Comparison of ENCODE assay signal across 8 mouse cellular contexts in genomic region chr9:32635627-32636385, GRCm38 (mm10). TPM values are rescaled to one million over a fixed set of nuclear protein-coding genes. Genes with fewer than 3 reads are reported as not detected.
DNase-seq lines count a peak whose midpoint lies in the region; ATAC-seq and TF ChIP-seq lines count a peak whose summit lies in the region.

Gene Ets1 (plus strand): TSS chr9:32636221.

- peak within 1 kb of the TSS; percentile 53 for H3K4me2 ChIP-seq in intestine, embryonic 16.5 days (ENCODE audit: low read depth, low read length)
- peak within 1 kb of the TSS; percentile 16 for H3K4me2 ChIP-seq in liver, embryonic 15.5 days

- H3K9ac ChIP-seq in intestine, embryonic 16.5 days (ENCODE audit: low read depth, low read length) = no peak within 1 kb of the TSS
- H3K9ac ChIP-seq in liver, embryonic 15.5 days = no peak within 1 kb of the TSS

- no peaks in the 10 kb centered on the region for H3K27me3 ChIP-seq in intestine, embryonic 16.5 days (replicated peaks; ENCODE audit: control insufficient read depth, insufficient read depth, low read length)
- H3K27me3 ChIP-seq in liver, embryonic 15.5 days = peaks cover 39% of the 10 kb centered on the region

- no peaks in the 10 kb centered on the region for H3K9me3 ChIP-seq in intestine, embryonic 16.5 days (ENCODE audit: control insufficient read depth, low read length)
- H3K9me3 ChIP-seq in liver, embryonic 15.5 days (replicated peaks) = no peaks in the 10 kb centered on the region

- no peaks in the 10 kb centered on the region for H3K36me3 ChIP-seq in intestine, embryonic 16.5 days (ENCODE audit: control insufficient read depth, insufficient read depth, low read length)
- no peaks in the 10 kb centered on the region for H3K36me3 ChIP-seq in liver, embryonic 15.5 days (replicated peaks)

- H3K27ac ChIP-seq in intestine, embryonic 16.5 days (ENCODE audit: low read length) = no peak within 1 kb of the TSS
- H3K27ac ChIP-seq in liver, embryonic 15.5 days (replicated peaks) = no peak within 1 kb of the TSS

- H3K4me3 ChIP-seq in lung, adult 2 months (replicated peaks; ENCODE audit: extremely low read depth, low read depth, low read length) = peak within 1 kb of the TSS; percentile 4
- peak within 1 kb of the TSS; percentile 32 for H3K4me3 ChIP-seq in intestine, embryonic 16.5 days (ENCODE audit: low read length)
- no peak within 1 kb of the TSS for H3K4me3 ChIP-seq in liver, embryonic 15.5 days (replicated peaks)

- WGBS in lung, adult 2 months = 5% methylated on average over 10 of the region's 10 CpGs
- 2% methylated on average over 10 of the region's 10 CpGs for WGBS in intestine, embryonic 16.5 days
- 1% methylated on average over 10 of the region's 10 CpGs for WGBS in liver, embryonic 15.5 days (ENCODE audit: insufficient replicate concordance)

- peak; percentile 95 for ATAC-seq in common myeloid progenitor, adult 5-6 weeks (replicated peaks; ENCODE audit: low read depth, poor library complexity, severe bottlenecking)
- ATAC-seq in intestine, embryonic 16.5 days = peak; percentile 59
- no peak for ATAC-seq in liver, embryonic 15.5 days (ENCODE audit: insufficient read depth)
- ATAC-seq in neutrophil, adult 5-6 weeks (ENCODE audit: extremely low read depth, insufficient number of reproducible peaks, low FRiP score, poor library complexity, severe bottlenecking) = no peak

- no peak for TF ChIP-seq POLR2A in lung, adult 2 months (IDR thresholded peaks at IDR 0.05; ENCODE audit: borderline replicate concordance, extremely low read depth, low read depth, low read length)

- TF ChIP-seq CTCF in lung, adult 2 months (IDR thresholded peaks at IDR 0.05; ENCODE audit: insufficient read depth, low read length) = no peak

- no peaks in the 10 kb centered on the region for H3K4me1 ChIP-seq in lung, adult 2 months (ENCODE audit: control insufficient read depth, insufficient read depth, low read length)
- 0 out of 2 replicates have a peak, but pooled peaks cover 3% of the 10 kb centered on the region for H3K4me1 ChIP-seq in intestine, embryonic 16.5 days (ENCODE audit: control insufficient read depth, insufficient read depth, low read length)
- H3K4me1 ChIP-seq in liver, embryonic 15.5 days (replicated peaks) = no peaks in the 10 kb centered on the region

- DNase-seq in lung, adult 2 months = no peak
- no peak for DNase-seq in lung, adult 18-20 months
- peak; percentile 96 for DNase-seq in heart, adult 11 months
- no peak for DNase-seq in right cerebral cortex, postnatal 4 days

RNA-seq across cellular contexts. Expression of gene Ets1, which starts in this region (rescaled TPM):
- polyA plus RNA-seq in lung, adult 2 months (2012; rRNA removed) = 57.3 and 67.2 TPM in 2 replicates
- 6.4 and 8.4 TPM in 2 replicates for total RNA-seq in common myeloid progenitor, adult 5-6 weeks (2017)
- polyA plus RNA-seq in intestine, embryonic 16.5 days (2015; fragmentation: Nextera tagmentation; extraction: Ambion mirVana) = 33.0 and 33.9 TPM in 2 replicates
- 13.6 and 15.4 TPM in 2 replicates for polyA plus RNA-seq in liver, embryonic 15.5 days (2015; fragmentation: Nextera tagmentation; extraction: Ambion mirVana)
- 699 and 744 TPM in 2 replicates for total RNA-seq in neutrophil, adult 5-6 weeks (2017)

Comparison
In these comparisons a context has a peak if more than half of its experiments do, and no peak if none do; other contexts are left out.
1. RNA of gene Ets1 (total RNA-seq): 699 to 744 TPM in neutrophil, adult 5-6 weeks; 6.4 to 8.4 TPM in common myeloid progenitor, adult 5-6 weeks; every median in the first group is over 10 times any median in the second.
2. ATAC-seq: peak in common myeloid progenitor, adult 5-6 weeks (single experiment) and intestine, embryonic 16.5 days (single experiment); none in liver, embryonic 15.5 days (single experiment) and neutrophil, adult 5-6 weeks (single experiment).